8 mouse cellular contexts compared by ENCODE assay signal in the genomic region with DNA sequence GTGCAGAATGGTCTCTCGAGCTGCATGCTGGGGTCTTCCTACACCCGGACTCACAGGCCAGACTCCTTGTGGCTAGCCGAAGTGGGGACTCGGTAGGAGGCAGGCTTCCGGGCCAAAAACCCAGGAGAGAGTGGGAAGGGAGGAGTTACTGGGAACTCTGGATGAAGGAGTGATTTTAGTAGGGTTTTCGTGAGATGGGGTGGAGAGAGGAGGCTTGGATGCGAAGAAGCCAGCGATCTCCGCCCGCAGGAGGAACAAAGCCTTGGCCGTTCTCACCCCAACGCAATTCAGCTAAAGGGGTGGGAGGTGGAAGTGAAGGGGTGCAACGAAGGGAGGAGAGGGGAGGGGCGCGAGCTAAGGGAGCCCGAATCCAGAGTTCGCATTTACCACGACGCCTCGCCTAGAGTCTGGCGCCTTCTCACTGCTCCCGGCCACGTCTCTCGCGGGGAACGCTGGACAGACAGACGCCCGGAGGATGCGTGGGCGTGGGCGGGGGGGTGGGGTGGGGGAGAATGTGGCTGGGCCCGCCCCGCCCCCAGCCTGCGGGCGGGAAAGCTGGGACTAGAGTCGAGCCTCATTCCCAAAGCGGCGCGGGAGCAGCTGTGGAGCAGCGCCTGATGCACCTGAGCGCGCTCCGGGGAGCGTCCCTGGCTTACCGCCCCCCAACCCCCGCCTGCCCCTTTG.
DNase-seq lines count a peak whose midpoint lies in the region; ATAC-seq lines count a peak whose summit lies in the region.

No protein-coding gene starts in this region.

- peak; percentile 91 for ATAC-seq in hindbrain, embryonic 11.5 days (ENCODE audit: low FRiP score)

- WGBS in hindbrain, embryonic 11.5 days: under 1% methylated on average over 38 of the region's 46 CpGs

- H3K27ac ChIP-seq in hindbrain, embryonic 11.5 days (ENCODE audit: low read depth, low read length): peak overlapping the region; percentile 88

- peak overlapping the region; percentile 50 for H3K4me3 ChIP-seq in hindbrain, embryonic 11.5 days (ENCODE audit: low read depth, low read length)

- peak overlapping the region; percentile 86 for H3K9ac ChIP-seq in hindbrain, embryonic 11.5 days (ENCODE audit: low read depth, low read length)

- peak; percentile 68 for DNase-seq in Muller cell, postnatal 12 days (ENCODE audit: inconsistent ontology term)
- peak; percentile 68 to 73 for DNase-seq in cerebellum, postnatal 14 days
- peak; percentile 9 to 10 for DNase-seq in frontal cortex, postnatal 25 days (ENCODE audit: low spot score in 2 of 2)
- DNase-seq in hindbrain, embryonic 11.5 days (ENCODE audit: low spot score): peak; percentile 82
- DNase-seq in layer of hippocampus, postnatal 36 days: peak; percentile 29 to 36
- peak; percentile 71 for DNase-seq in lung, postnatal 10 days
- DNase-seq in ovary, postnatal 36 days (ENCODE audit: low spot score): peak; percentile 56
- peak; percentile 23 for DNase-seq in yolk sac, embryonic 10.5 days (ENCODE audit: low spot score)

- no peaks in the 10 kb centered on the region for H3K4me1 ChIP-seq in hindbrain, embryonic 11.5 days (replicated peaks; ENCODE audit: control insufficient read depth, insufficient read depth, low read length)

- peaks cover 3% of the 10 kb centered on the region; the same call in 1 of the 2 replicates for H3K9me3 ChIP-seq in hindbrain, embryonic 11.5 days (ENCODE audit: control insufficient read depth, low read length)

- H3K4me2 ChIP-seq in hindbrain, embryonic 11.5 days (replicated peaks; ENCODE audit: low read depth, low read length): peak overlapping the region; percentile 91

- H3K36me3 ChIP-seq in hindbrain, embryonic 11.5 days (ENCODE audit: control insufficient read depth, insufficient read depth, low read length): no peaks in the 10 kb centered on the region

- H3K27me3 ChIP-seq in hindbrain, embryonic 11.5 days (ENCODE audit: control insufficient read depth, insufficient read depth, low read length): no peaks in the 10 kb centered on the region

Comparison
In these comparisons a context has a peak if more than half of its experiments do, and no peak if none do; other contexts are left out.
1. Peak in every context shown above with its lines: DNase-seq, ATAC-seq, H3K4me3 ChIP-seq and H3K27ac ChIP-seq.
2. DNase-seq: peak in every context shown above with its lines; median percentile 82 in hindbrain, embryonic 11.5 days; 71 in lung, postnatal 10 days; 70 in cerebellum, postnatal 14 days; 68 in Muller cell, postnatal 12 days; 56 in ovary, postnatal 36 days; 32 in layer of hippocampus, postnatal 36 days; 23 in yolk sac, embryonic 10.5 days; 10 in frontal cortex, postnatal 25 days.